Mouse (Mus musculus) ES-Bruce4 (cell line): ENCODE results near the gene Dusp10.

ENCODE experiments used
- CTCF ChIP-seq: IDR thresholded peaks from one replicate; pipeline ENCODE4 v1.8.1; 2011; ENCODE audit warnings: low read depth, low read length
- POLR2A ChIP-seq: IDR thresholded peaks from one replicate; pipeline ENCODE4 v1.8.1; 2011; ENCODE audit warnings: low read length; ENCODE audit not compliant: insufficient read depth

DNA sequence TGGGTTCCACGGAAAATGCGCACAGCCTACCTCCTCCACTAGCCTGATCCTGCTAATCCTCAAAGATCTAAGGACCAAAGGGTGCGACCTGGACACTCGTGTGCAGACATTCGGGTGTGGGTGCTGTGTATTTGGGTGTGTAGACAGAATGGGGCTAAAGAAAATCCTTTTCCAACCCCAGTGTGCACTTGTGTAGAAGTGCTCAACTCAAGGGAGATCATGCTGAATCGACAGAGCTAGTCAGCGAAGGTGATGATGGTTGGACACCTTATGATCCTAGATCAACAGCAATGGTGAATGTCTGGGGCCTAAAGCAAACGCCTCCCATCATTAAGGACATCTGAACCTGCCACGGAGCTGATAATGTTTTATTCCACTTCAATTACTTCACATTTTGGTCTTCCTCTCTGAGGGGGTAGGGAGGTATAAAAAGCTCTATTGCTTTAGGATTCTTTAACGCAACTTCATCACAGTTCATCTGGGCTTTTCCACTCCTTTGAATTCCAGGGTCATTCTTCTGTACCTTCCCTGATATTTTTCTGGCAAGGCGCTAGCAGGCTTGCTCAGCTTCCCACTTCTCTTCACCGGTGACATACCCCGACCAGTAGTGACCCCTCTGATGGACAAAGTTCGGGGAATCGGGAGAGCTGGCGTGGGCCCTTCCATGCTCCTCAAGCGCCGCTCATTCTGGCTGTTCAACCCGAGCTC lies 19.7 kb downstream of the Dusp10 start:
- TF ChIP-seq POLR2A: no peak
- no peak for TF ChIP-seq CTCF
